Mouse (Mus musculus): ENCODE measurements around the gene Jam2.

The Jam2 gene

GRCm38 (mm10) chr16:84779718-84780117, 5.8 kb downstream of the Jam2 start:
- no peak for DNase-seq (ENCODE audit: low spot score)

GRCm38 (mm10) chr16:84783279-84783678, 9.4 kb downstream of the Jam2 start:
- no peak for DNase-seq (ENCODE audit: low spot score)

- DNase-seq (ENCODE audit: low spot score): no peak
Measured at GRCm38 (mm10) chr16:84784966-84785365, 11.0 kb downstream of the Jam2 start.

GRCm38 (mm10) chr16:84790595-84791165, 16.8 kb downstream of the Jam2 start:
- DNase-seq (ENCODE audit: low spot score): no peak

- DNase-seq (ENCODE audit: low spot score): no peak
Measured at GRCm38 (mm10) chr16:84793401-84793800, 19.5 kb downstream of the Jam2 start.

- DNase-seq (ENCODE audit: low spot score): no peak
Measured at GRCm38 (mm10) chr16:84795337-84795736, 21.4 kb downstream of the Jam2 start.

- DNase-seq (ENCODE audit: low spot score): no peak
Measured at GRCm38 (mm10) chr16:84796678-84797077, 22.8 kb downstream of the Jam2 start.

GRCm38 (mm10) chr16:84800038-84800437, 26.1 kb downstream of the Jam2 start:
- no peak for DNase-seq (ENCODE audit: low spot score)

GRCm38 (mm10) chr16:84802217-84802616, 28.3 kb downstream of the Jam2 start:
- peak; percentile 70 for DNase-seq (ENCODE audit: low spot score)

- DNase-seq (ENCODE audit: low spot score): no peak
Measured at GRCm38 (mm10) chr16:84804866-84805265, 30.9 kb downstream of the Jam2 start.

GRCm38 (mm10) chr16:84806175-84806574, 32.3 kb downstream of the Jam2 start:
- DNase-seq (ENCODE audit: low spot score): no peak

- DNase-seq (ENCODE audit: low spot score): no peak
Measured at GRCm38 (mm10) chr16:84807874-84808273, 34.0 kb downstream of the Jam2 start.

- DNase-seq (ENCODE audit: low spot score): no peak
Measured at GRCm38 (mm10) chr16:84810254-84810653, 36.3 kb downstream of the Jam2 start.

GRCm38 (mm10) chr16:84813852-84814251, 39.9 kb downstream of the Jam2 start:
- no peak for DNase-seq (ENCODE audit: low spot score)

- DNase-seq (ENCODE audit: low spot score): no peak
Measured at GRCm38 (mm10) chr16:84814511-84814910, 40.6 kb downstream of the Jam2 start.

- DNase-seq (ENCODE audit: low spot score): no peak
Measured at GRCm38 (mm10) chr16:84817423-84817822, 43.5 kb downstream of the Jam2 start.

GRCm38 (mm10) chr16:84825009-84825408, 51.1 kb downstream of the Jam2 start:
- DNase-seq (ENCODE audit: low spot score): peak; percentile 39

GRCm38 (mm10) chr16:84831696-84832095, 57.8 kb downstream of the Jam2 start:
- DNase-seq (ENCODE audit: low spot score): no peak

- DNase-seq (ENCODE audit: low spot score): no peak
Measured at GRCm38 (mm10) chr16:84832736-84833135, 58.8 kb downstream of the Jam2 start.

- no peak for DNase-seq (ENCODE audit: low spot score)
Measured at GRCm38 (mm10) chr16:84834344-84834743, 60.4 kb downstream of the Jam2 start.

GRCm38 (mm10) chr16:84834745-84835440, 61.0 kb downstream of the Jam2 start, which contains the start of gene Gabpa:
Gene Gabpa, plus strand, starts transcription at chr16:84834925.
- peak; percentile 87 for DNase-seq (ENCODE audit: low spot score)

GRCm38 (mm10) chr16:84835441-84835822, 61.5 kb downstream of the Jam2 start, which contains the start of gene Atp5j:
Gene Atp5j, minus strand, starts transcription at chr16:84835625.
- DNase-seq (ENCODE audit: low spot score): peak; percentile 88

GRCm38 (mm10) chr16:84835823-84836743, 62.2 kb downstream of the Jam2 start:
- peak; percentile 51 for DNase-seq (ENCODE audit: low spot score)
